Mouse (Mus musculus): ENCODE measurements around the gene Zmym3.

The Zmym3 gene

GRCm38 (mm10) chrX:101420700-101421095 lies at the start of gene Zmym3:
Gene Zmym3 (minus strand): TSS chrX:101420849.
- no peak for DNase-seq (ENCODE audit: low spot score in 2 of 2)

- no peak for DNase-seq (ENCODE audit: low spot score in 2 of 2)
These were observed 30.9 kb upstream of the Zmym3 start for GRCm38 (mm10) chrX:101451591-101451990.

- no peak for DNase-seq (ENCODE audit: low spot score in 2 of 2)
These were observed 30.5 kb upstream of the Zmym3 start for GRCm38 (mm10) chrX:101451147-101451546.

- DNase-seq (ENCODE audit: low spot score in 2 of 2): no peak
These were observed 28.3 kb upstream of the Zmym3 start, which contains the start of gene Itgb1bp2 for GRCm38 (mm10) chrX:101448886-101449475. Gene Itgb1bp2 (plus strand): TSS chrX:101449088.

GRCm38 (mm10) chrX:101429976-101430375 lies 9.3 kb upstream of the Zmym3 start:
- DNase-seq (ENCODE audit: low spot score in 2 of 2): peak in 1 of 2 experiments; percentile 43

- DNase-seq (ENCODE audit: low spot score in 2 of 2): peak; percentile 55 to 82
These were observed 8.7 kb upstream of the Zmym3 start, which contains the start of gene Nono for GRCm38 (mm10) chrX:101429142-101429949. Gene Nono (plus strand): TSS chrX:101429318.

- peak in 1 of 2 experiments; percentile 16 for DNase-seq (ENCODE audit: low spot score in 2 of 2)
These were observed 8.1 kb upstream of the Zmym3 start for GRCm38 (mm10) chrX:101428785-101429141.

- peak; percentile 14 to 52 for DNase-seq (ENCODE audit: low spot score in 2 of 2)
These were observed 7.1 kb upstream of the Zmym3 start for GRCm38 (mm10) chrX:101427774-101428173.

- no peak for DNase-seq (ENCODE audit: low spot score in 2 of 2)
These were observed 2.8 kb upstream of the Zmym3 start for GRCm38 (mm10) chrX:101423462-101423861.

- DNase-seq (ENCODE audit: low spot score in 2 of 2): peak; percentile 66 to 83
These were observed 637 bp downstream of the Zmym3 start for GRCm38 (mm10) chrX:101419725-101420699.

- DNase-seq (ENCODE audit: low spot score in 2 of 2): peak; percentile 9 to 60
These were observed 1.5 kb downstream of the Zmym3 start for GRCm38 (mm10) chrX:101418946-101419724.

- DNase-seq (ENCODE audit: low spot score in 2 of 2): no peak
These were observed 24.2 kb downstream of the Zmym3 start for GRCm38 (mm10) chrX:101396459-101396858.

- no peak for DNase-seq (ENCODE audit: low spot score in 2 of 2)
These were observed 26.3 kb downstream of the Zmym3 start for GRCm38 (mm10) chrX:101394341-101394740.

- DNase-seq (ENCODE audit: low spot score in 2 of 2): no peak
These were observed 31.6 kb downstream of the Zmym3 start for GRCm38 (mm10) chrX:101388866-101389537.

- DNase-seq (ENCODE audit: low spot score in 2 of 2): no peak
These were observed 34.4 kb downstream of the Zmym3 start for GRCm38 (mm10) chrX:101386222-101386621.

- no peak for DNase-seq (ENCODE audit: low spot score in 2 of 2)
These were observed 36.1 kb downstream of the Zmym3 start for GRCm38 (mm10) chrX:101384439-101385137.

GRCm38 (mm10) chrX:101383455-101383854 lies 37.2 kb downstream of the Zmym3 start:
- no peak for DNase-seq (ENCODE audit: low spot score in 2 of 2)

- DNase-seq (ENCODE audit: low spot score in 2 of 2): no peak
These were observed 40.9 kb downstream of the Zmym3 start for GRCm38 (mm10) chrX:101379744-101380143.

- DNase-seq (ENCODE audit: low spot score in 2 of 2): no peak
These were observed 43.6 kb downstream of the Zmym3 start for GRCm38 (mm10) chrX:101377076-101377475.
